Mouse (Mus musculus): ENCODE data around the gene Atxn10. TPM values are rescaled to one million over a fixed set of nuclear protein-coding genes. Genes with fewer than 3 reads are reported as not detected.
A peak's percentile ranks its signal among the peaks of the same experiment; 100 is the strongest.

The Atxn10 gene
- polyA plus RNA-seq, 1 experiment from 2014 or later = 231 TPM

GRCm38 (mm10) chr15:85461541-85461940 lies 125.5 kb downstream of the Atxn10 start:
- Histone ChIP-seq H3K4me3 (replicated peaks) (no peak overlapping the region), H3K36me3 (peaks cover 27% of the 10 kb centered on the region), H3K9me3 (no peaks in the 10 kb centered on the region), H3K4me1 (0 out of 2 replicates have a peak, but pooled peaks cover 4% of the 10 kb centered on the region), H3K9ac (no peak overlapping the region), H3K27ac (no peak overlapping the region), H3K4me2 (no peak overlapping the region), H3K27me3 (replicated peaks) (no peaks in the 10 kb centered on the region)
- WGBS = 74% methylated on average over 4 of the region's 4 CpGs
- no peak for ATAC-seq (ENCODE audit: insufficient read depth, low FRiP score, low read depth)

- Histone ChIP-seq H3K36me3 (peaks cover 29% of the 10 kb centered on the region), H3K27me3 (replicated peaks) (no peaks in the 10 kb centered on the region), H3K4me2 (no peak overlapping the region), H3K9me3 (no peaks in the 10 kb centered on the region), H3K4me1 (0 out of 2 replicates have a peak, but pooled peaks cover 4% of the 10 kb centered on the region), H3K9ac (no peak overlapping the region), H3K4me3 (replicated peaks) (no peak overlapping the region), H3K27ac (no peak overlapping the region)
- no peak for ATAC-seq (ENCODE audit: insufficient read depth, low FRiP score, low read depth)
- WGBS = 84% methylated on average over 4 of the region's 4 CpGs
Measured at GRCm38 (mm10) chr15:85462138-85462537, 126.1 kb downstream of the Atxn10 start.

- 77% methylated on average over 13 of the region's 13 CpGs for WGBS
- Histone ChIP-seq H3K4me3 (replicated peaks) (no peak overlapping the region), H3K27ac (no peak overlapping the region), H3K4me1 (0 out of 2 replicates have a peak, but pooled peaks cover 4% of the 10 kb centered on the region), H3K27me3 (replicated peaks) (no peaks in the 10 kb centered on the region), H3K36me3 (peaks cover 30% of the 10 kb centered on the region), H3K9me3 (no peaks in the 10 kb centered on the region), H3K9ac (no peak overlapping the region), H3K4me2 (no peak overlapping the region)
- ATAC-seq (ENCODE audit: insufficient read depth, low FRiP score, low read depth) = no peak
Measured at GRCm38 (mm10) chr15:85463027-85463790, 127.2 kb downstream of the Atxn10 start.

- Histone ChIP-seq H3K27ac (no peak overlapping the region), H3K4me1 (0 out of 2 replicates have a peak, but pooled peaks cover 4% of the 10 kb centered on the region), H3K9me3 (no peaks in the 10 kb centered on the region), H3K4me2 (no peak overlapping the region), H3K36me3 (peaks cover 36% of the 10 kb centered on the region), H3K4me3 (replicated peaks) (no peak overlapping the region), H3K9ac (no peak overlapping the region), H3K27me3 (replicated peaks) (no peaks in the 10 kb centered on the region)
- no peak for ATAC-seq (ENCODE audit: insufficient read depth, low FRiP score, low read depth)
- WGBS = 38% methylated on average over 5 of the region's 5 CpGs
Measured at GRCm38 (mm10) chr15:85464190-85464589, 128.1 kb downstream of the Atxn10 start.

GRCm38 (mm10) chr15:85464823-85465565 lies 128.9 kb downstream of the Atxn10 start:
- no peaks in the 10 kb centered on the region for H3K4me1 ChIP-seq
- H3K4me2 ChIP-seq = no peak overlapping the region
- 58% methylated on average over 10 of the region's 10 CpGs for WGBS
- no peak overlapping the region for H3K27ac ChIP-seq
- H3K4me3 ChIP-seq (replicated peaks) = no peak overlapping the region
- H3K27me3 ChIP-seq (replicated peaks) = no peaks in the 10 kb centered on the region
- ATAC-seq (ENCODE audit: insufficient read depth, low FRiP score, low read depth) = no peak
- no peak overlapping the region for H3K9ac ChIP-seq
- peaks cover 30% of the 10 kb centered on the region for H3K36me3 ChIP-seq
- no peaks in the 10 kb centered on the region for H3K9me3 ChIP-seq

GRCm38 (mm10) chr15:85466456-85467067 lies 130.5 kb downstream of the Atxn10 start:
- Histone ChIP-seq H3K27ac (no peak overlapping the region), H3K4me2 (no peak overlapping the region), H3K36me3 (peaks cover 30% of the 10 kb centered on the region), H3K9ac (no peak overlapping the region), H3K9me3 (no peaks in the 10 kb centered on the region), H3K27me3 (replicated peaks) (no peaks in the 10 kb centered on the region), H3K4me1 (no peaks in the 10 kb centered on the region), H3K4me3 (replicated peaks) (no peak overlapping the region)
- WGBS = 90% methylated on average over 5 of the region's 5 CpGs
- no peak for ATAC-seq (ENCODE audit: insufficient read depth, low FRiP score, low read depth)

GRCm38 (mm10) chr15:85469401-85469800 lies 133.4 kb downstream of the Atxn10 start:
- Histone ChIP-seq H3K27ac (no peak overlapping the region), H3K4me1 (no peaks in the 10 kb centered on the region), H3K36me3 (peaks cover 19% of the 10 kb centered on the region), H3K4me3 (replicated peaks) (no peak overlapping the region), H3K9ac (no peak overlapping the region), H3K27me3 (replicated peaks) (no peaks in the 10 kb centered on the region), H3K4me2 (no peak overlapping the region), H3K9me3 (no peaks in the 10 kb centered on the region)
- 67% methylated on average over 6 of the region's 6 CpGs for WGBS
- no peak for ATAC-seq (ENCODE audit: insufficient read depth, low FRiP score, low read depth)

- H3K9ac ChIP-seq = no peak overlapping the region
- no peak overlapping the region for H3K4me2 ChIP-seq
- no peaks in the 10 kb centered on the region for H3K36me3 ChIP-seq
- H3K27me3 ChIP-seq (replicated peaks) = no peaks in the 10 kb centered on the region
- H3K4me1 ChIP-seq = no peaks in the 10 kb centered on the region
- H3K27ac ChIP-seq = no peak overlapping the region
- H3K9me3 ChIP-seq = no peaks in the 10 kb centered on the region
- WGBS = 58% methylated on average over 3 of the region's 3 CpGs
- no peak overlapping the region for H3K4me3 ChIP-seq (replicated peaks)
- no peak for ATAC-seq (ENCODE audit: insufficient read depth, low FRiP score, low read depth)
Measured at GRCm38 (mm10) chr15:85474697-85475096, 138.7 kb downstream of the Atxn10 start.

- no peak overlapping the region for H3K9ac ChIP-seq
- H3K36me3 ChIP-seq = no peaks in the 10 kb centered on the region
- no peak for ATAC-seq (ENCODE audit: insufficient read depth, low FRiP score, low read depth)
- 15% methylated on average over 1 of the region's 1 CpGs for WGBS
- no peak overlapping the region for H3K27ac ChIP-seq
- H3K27me3 ChIP-seq (replicated peaks) = no peaks in the 10 kb centered on the region
- no peak overlapping the region for H3K4me2 ChIP-seq
- H3K4me1 ChIP-seq = 0 out of 2 replicates have a peak, but pooled peaks cover 9% of the 10 kb centered on the region
- no peaks in the 10 kb centered on the region for H3K9me3 ChIP-seq
- H3K4me3 ChIP-seq (replicated peaks) = no peak overlapping the region
Measured at GRCm38 (mm10) chr15:85477584-85477983, 141.5 kb downstream of the Atxn10 start.

GRCm38 (mm10) chr15:85479365-85479764 lies 143.3 kb downstream of the Atxn10 start:
- H3K4me3 ChIP-seq (replicated peaks) = no peak overlapping the region
- no peak for ATAC-seq (ENCODE audit: insufficient read depth, low FRiP score, low read depth)
- WGBS = 73% methylated on average over 12 of the region's 12 CpGs
- no peak overlapping the region for H3K4me2 ChIP-seq
- no peak overlapping the region for H3K27ac ChIP-seq
- no peaks in the 10 kb centered on the region for H3K9me3 ChIP-seq
- H3K4me1 ChIP-seq = 0 out of 2 replicates have a peak, but pooled peaks cover 9% of the 10 kb centered on the region
- no peaks in the 10 kb centered on the region for H3K27me3 ChIP-seq (replicated peaks)
- H3K9ac ChIP-seq = no peak overlapping the region
- H3K36me3 ChIP-seq = no peaks in the 10 kb centered on the region

GRCm38 (mm10) chr15:85479919-85480318 lies 143.9 kb downstream of the Atxn10 start:
- H3K27me3 ChIP-seq (replicated peaks) = no peaks in the 10 kb centered on the region

GRCm38 (mm10) chr15:85480630-85481029 lies 144.6 kb downstream of the Atxn10 start:
- H3K9me3 ChIP-seq = no peaks in the 10 kb centered on the region
- no peak overlapping the region for H3K27ac ChIP-seq
- H3K4me2 ChIP-seq = no peak overlapping the region
- no peaks in the 10 kb centered on the region for H3K36me3 ChIP-seq
- H3K27me3 ChIP-seq (replicated peaks) = no peaks in the 10 kb centered on the region
- 31% methylated on average over 3 of the region's 3 CpGs for WGBS
- H3K9ac ChIP-seq = no peak overlapping the region
- H3K4me3 ChIP-seq (replicated peaks) = no peak overlapping the region
- 0 out of 2 replicates have a peak, but pooled peaks cover 9% of the 10 kb centered on the region for H3K4me1 ChIP-seq
- ATAC-seq (ENCODE audit: insufficient read depth, low FRiP score, low read depth) = peak; percentile 51; the same call in 1 of the 2 replicates

More at GRCm38 (mm10) chr15:85479919-85480318, 143.9 kb downstream of the Atxn10 start:
- Histone ChIP-seq H3K9me3 (no peaks in the 10 kb centered on the region), H3K4me3 (replicated peaks) (no peak overlapping the region), H3K9ac (no peak overlapping the region), H3K36me3 (no peaks in the 10 kb centered on the region), H3K4me2 (no peak overlapping the region), H3K27ac (no peak overlapping the region), H3K4me1 (0 out of 2 replicates have a peak, but pooled peaks cover 9% of the 10 kb centered on the region)
- peak; percentile 68; the same call in 1 of the 2 replicates for ATAC-seq (ENCODE audit: insufficient read depth, low FRiP score, low read depth)
- 39% methylated on average over 5 of the region's 5 CpGs for WGBS
